Mouse (Mus musculus): Measurements from ENCODE around the gene Zer1.

Gene Zer1

DNA sequence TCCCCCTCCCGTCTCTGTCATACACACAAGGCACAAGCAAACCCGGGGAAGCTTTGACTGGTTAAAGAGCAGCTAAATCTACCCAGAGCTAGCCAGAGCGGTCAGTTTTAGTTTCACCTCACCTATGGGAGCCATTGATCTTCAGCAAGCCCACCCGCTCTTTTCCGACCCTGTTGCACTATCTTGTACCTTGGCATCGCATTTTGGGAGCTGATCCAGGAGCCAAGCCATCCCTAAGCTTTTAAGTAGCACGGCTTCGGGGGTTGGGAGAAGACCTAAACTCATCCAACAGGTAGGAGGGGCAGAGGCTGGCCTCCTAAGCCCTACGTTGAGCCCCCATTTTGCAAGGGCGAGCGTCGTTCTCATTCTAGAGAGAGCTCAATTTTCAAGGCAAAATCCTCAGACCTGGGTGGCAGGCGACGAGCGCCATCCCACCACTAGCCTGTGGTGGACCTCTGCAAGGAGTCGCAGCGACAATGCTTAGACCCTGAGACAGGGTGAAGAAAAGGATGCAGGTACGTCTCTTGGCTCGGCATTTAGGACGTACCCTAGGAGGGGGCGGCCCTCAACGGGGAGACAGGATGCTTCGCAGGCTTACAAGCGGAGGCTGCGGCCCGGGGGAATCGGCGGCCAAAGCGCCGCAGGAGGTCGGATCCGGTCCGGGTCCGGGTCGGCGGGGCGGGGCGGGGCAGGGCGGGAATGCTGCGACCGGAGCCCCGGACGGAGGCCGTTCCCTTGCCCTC is 485 bp downstream of the Zer1 start:
- DNase-seq = no peak

- no peak for DNase-seq
These were observed 1.6 kb downstream of the Zer1 start for GRCm38 (mm10) chr2:30122766-30123165.

DNA sequence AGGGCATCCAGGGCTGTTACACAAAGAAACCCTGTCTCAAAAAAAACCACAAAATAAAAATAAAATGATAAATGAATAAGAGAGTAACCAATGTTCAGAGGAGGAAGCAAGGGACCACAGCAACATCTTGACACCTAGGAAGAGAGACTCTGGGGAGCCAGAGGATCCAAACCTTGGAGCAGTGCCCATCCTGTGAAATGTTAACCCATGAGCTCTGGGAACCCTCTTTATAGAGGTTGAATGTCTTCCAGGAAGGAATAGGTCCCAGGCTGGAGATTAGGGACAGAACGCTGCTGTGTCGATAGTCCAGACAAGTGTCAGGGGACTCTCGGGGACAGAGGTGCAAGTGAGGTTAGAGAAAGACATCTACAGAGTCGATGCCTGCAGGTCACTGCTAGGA is 4.1 kb downstream of the Zer1 start:
- DNase-seq = no peak

DNA sequence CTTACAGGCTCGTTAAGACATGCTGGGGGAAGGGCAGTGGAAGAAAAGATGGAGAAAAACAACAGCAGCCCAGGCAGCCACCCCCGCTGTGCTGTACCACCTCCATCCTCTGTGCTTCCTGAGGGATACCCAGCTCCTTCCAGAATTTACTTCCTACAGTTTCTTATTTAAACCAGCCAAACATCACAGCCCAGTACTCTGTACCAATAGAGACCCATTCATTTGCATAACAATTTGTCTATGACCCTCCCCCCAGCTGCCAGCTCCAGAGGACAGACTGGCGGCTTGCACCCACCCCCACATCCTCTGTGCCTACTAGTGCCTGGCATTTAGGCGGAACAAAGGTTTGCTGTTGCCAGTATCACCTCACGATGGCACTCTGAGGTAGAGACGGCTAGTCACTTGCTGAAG is 4.7 kb downstream of the Zer1 start:
- DNase-seq = peak; percentile 45 to 48

DNA sequence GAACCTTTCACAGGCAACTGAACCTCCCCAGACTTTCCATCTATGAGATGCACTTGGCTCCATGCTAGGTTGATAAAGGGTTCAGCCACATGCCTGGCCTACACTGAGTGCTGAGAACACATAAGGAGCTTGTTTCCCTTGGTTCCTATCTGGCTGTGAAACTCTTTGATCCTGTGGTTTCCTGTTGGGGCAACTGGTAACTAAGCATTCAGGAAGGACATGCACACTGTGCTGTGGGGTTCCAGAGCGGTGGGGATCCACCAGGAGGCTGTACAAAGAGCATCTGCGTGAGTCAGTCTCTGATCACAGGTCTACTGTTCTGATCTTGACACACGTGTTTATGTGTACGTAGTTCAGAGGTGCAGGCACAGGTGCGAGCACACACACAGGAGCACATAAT is 11.8 kb downstream of the Zer1 start:
- DNase-seq = no peak

- DNase-seq = no peak
These were observed 12.9 kb downstream of the Zer1 start for GRCm38 (mm10) chr2:30111500-30111899.

GRCm38 (mm10) chr2:30108260-30108659 is 16.1 kb downstream of the Zer1 start:
- DNase-seq = no peak

GRCm38 (mm10) chr2:30107646-30108045 is 16.7 kb downstream of the Zer1 start:
- no peak for DNase-seq

GRCm38 (mm10) chr2:30106364-30106763 is 18.0 kb downstream of the Zer1 start:
- DNase-seq = peak; percentile 38 to 66

DNA sequence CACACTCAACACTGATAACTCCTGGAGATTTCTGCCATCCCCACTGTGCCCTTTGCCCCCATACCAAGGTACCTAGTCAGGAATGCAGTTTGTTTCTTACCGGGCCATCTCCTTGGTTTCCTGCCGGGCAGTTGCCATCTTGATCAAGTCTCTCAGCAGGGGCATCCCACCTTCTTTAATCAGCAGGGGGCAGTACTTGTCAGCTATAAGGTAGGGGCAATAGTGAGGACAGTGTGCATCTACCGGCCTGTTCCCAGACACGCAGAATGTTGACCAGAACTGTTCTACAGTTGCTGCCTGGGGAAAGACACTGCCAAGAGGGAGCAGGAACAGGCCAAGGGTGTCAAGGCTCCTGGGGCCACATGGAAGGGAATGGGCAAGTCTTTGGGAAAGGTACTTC is 24.2 kb downstream of the Zer1 start:
- no peak for DNase-seq

DNA sequence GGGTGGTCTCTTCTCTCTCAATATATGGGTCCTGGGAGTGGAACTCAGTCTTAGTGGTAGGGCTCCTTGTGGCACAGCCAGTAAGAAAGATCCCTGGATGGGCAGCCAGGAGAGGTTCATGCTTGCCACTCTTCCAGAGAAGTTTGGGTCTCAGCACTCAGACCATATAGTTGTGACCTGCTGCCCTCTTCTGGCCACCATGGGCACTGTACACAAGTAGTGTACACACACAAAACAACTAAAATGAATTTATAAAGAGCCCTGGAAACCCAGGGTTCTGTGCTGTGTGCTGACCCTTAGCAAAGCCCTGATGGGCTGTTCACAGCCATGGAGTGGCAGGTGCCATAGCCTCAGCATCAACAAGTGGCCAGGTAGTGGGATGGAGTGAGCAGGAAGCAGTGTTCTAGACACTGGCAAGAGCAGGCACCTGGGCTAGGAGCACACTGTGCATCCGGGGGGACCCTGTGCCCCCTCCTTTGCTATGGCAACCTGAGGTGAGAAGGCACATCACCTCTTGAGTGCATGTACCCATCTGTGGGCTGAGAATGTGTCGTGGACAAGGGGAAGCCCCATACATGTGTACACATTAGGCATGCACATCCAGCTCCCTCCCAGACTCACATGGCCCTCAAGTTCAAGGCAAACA is 28.4 kb downstream of the Zer1 start:
- peak; percentile 39 to 64 for DNase-seq

GRCm38 (mm10) chr2:30094208-30094588 is 30.2 kb downstream of the Zer1 start:
- no peak for DNase-seq

DNA sequence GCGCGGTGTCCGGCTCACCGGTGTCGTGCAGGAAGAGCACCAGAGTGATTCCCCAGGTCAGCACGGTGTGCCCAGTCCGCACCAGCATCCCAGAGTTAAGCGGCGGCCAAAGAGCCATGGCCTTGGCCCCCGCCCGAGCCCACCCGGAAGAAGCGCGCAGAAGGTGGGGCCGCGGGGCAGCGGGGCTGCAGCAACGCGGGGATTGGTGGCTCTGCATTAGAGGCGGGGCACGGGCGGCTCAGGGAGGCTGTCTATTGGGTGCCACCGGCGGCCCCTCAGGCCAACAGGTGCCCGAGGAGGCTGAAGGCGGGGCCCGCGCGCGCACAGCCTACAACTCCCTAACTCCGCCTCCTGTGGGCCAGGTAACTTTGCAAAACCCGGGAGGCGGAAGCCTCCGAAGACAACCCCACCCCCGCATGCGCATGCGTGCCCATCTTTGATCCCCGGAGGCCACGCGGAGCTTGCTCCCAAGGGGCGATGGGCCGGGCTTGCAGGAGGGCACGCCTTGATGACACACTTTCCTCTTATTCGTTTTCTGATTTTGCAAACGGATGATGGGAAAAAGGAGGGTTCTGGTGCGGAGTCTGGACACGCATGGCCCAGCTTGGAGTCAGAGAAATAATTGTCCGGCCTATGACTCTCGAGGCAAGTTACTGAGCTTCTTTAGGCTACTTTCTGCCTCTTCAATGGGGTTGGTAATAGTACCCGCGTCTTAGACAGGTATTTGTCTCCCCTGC is 30.7 kb downstream of the Zer1 start, which contains the start of gene Zdhhc12:
TSS of gene Zdhhc12 (minus strand) at position 178 of the 737 bp plus-strand sequence.
- DNase-seq = peak; percentile 96 to 99

DNA sequence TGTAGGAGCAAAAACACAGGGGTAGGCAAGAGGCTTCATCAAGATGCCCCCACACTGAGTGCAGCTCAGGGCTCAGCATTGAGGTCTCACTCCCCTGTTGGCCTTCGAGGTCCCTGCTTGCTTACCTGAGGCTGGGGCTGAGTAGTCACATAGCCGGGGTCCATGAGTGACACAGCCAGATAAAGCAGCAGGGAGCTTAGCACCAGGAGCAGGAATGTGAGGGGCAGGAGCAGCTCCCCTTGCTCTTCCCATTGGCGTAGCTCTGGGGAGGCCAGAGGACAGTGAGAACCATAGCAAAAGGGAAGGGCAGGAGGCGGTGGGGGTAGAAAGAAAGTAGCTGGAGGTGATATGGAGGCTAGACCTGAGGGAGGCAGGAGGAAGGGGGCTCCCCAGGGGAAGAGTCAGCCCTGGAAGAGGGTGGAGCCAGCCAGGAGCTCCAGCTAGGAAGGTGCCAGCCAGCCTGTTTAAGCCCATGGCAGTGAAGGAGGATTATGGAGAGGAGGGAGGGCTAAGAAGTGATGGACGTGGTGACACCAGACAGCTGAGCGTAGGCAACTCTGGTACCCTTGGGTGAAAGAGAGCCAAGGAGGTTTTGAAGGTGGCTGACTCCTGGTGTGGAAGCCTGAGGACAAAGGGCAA is 32.0 kb downstream of the Zer1 start:
- DNase-seq = no peak

DNA sequence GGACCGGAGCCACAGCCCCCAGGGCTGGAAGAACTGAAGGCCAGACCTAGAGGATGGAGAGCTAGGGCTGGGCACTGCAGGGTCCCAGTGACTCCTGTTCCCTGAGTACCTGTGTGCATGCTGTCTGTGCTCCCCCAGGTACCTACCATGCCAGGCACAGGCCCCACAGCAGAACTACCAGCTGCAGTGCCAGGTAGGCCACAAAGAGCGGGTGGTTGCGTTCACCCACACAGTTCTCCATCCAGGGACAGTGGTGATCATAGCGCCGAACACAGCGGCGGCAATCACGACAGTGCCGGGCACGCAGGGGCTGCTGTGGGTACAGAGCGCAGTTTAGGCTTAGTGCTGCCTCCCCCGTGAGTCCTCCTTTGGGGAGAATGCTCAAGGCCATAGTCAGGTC is 32.9 kb downstream of the Zer1 start:
- no peak for DNase-seq

- DNase-seq = no peak
These were observed 37.1 kb downstream of the Zer1 start for GRCm38 (mm10) chr2:30087310-30087709.

DNA sequence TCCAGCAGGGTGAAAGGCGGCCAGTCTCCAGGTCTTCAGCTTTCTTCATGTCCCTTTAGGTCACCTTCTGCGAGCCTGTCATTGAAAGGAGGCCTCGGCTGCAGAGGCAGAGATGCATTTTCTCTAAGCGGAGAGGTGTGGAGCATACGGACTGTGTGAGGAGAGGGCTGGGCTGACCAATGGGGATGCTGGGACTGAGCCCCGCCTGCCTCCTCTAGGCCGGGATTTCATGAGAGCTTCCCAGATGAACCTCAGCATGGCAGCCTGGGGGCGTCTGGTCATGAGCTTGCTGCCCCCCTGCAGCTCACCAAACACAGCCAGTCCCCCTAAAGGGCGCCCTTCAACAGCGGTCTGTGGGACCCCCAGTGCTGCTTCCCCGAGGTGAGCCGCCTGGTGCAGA is 39.8 kb downstream of the Zer1 start:
- no peak for DNase-seq

GRCm38 (mm10) chr2:30084113-30084512 is 40.3 kb downstream of the Zer1 start:
- no peak for DNase-seq

- no peak for DNase-seq
These were observed 44.1 kb downstream of the Zer1 start for GRCm38 (mm10) chr2:30080181-30080800.

DNA sequence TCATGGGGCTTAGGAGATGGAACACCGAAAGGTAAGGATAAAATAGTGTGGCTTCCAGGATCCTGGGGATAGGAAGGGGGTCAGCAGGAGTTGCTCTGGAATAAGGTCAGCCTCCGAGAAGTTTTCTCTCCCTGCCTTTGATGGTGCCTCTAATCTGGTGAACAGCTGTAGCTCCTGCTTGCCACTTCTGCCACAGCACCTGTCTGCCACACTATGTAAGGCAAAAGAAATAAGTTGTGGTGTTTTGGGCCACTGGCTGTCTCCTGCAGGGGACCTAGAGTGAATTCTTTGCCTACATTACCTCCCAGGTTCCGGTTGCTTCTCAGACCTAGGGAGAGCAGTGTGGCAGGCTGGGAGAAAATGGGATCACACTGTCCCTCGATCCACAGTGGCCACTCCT is 45.6 kb downstream of the Zer1 start:
- no peak for DNase-seq

DNA sequence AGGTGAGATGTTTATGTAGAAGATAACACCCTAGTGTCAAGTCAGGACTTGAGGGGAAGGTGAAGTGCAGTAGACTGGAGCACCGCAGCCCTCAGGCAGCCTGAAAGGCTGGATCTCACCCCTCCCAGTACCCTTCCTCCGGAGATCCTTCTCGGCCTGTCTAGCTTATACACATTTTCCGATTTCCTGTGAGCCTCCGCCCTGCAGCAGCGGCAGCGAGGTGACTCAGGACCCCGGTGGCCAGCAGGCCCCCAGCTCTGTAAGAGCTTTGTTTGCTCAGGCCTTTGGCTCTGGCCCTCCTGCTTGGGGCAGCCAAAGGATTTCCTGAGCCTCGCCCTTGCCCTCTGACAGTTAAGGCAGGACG is 46.1 kb downstream of the Zer1 start:
- no peak for DNase-seq

DNA sequence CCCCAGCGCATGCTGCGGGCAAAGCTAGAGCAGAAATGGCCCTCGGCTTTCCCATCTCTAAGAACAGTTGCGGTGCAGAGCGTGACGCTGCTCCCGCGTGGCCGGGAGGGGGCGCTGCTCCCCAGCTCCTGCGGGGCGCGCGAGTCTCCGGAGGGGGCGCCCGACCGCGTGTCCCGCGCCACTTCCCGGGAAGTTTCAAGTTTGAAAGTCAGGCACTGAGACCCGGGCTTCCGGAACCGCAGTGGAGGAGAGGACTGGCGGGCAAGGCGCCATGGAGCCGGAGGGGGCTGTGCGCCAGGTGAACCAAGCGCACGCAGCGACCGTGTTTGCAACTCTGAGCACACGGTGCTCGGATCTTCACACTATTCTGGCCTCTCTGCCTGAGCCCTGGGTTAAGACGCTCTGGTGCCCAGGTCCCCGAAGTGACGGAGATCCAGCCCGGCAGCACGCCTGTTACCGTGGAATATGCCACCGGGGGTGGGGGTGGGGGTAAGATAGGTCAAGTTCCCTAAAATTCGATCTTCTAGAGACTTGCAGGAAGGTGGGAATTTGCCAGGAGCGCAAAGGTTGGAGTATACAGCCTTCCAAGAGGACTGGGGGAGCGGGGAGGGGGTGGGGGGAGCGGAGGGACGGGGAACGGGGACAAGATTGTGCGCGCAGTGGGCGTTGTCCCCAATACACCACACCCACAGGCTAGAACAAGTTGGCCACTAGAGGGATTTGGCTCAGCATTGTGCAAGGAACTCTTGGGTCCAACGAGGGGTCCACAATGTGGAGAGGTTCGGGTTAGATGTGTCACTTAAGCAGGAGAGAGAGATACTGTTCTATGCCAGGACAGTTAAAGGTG is 46.7 kb downstream of the Zer1 start, which contains the start of gene Pkn3:
TSS of gene Pkn3 (plus strand) at position 183 of the 847 bp plus-strand sequence.
- peak; percentile 63 to 83 for DNase-seq
